Mouse (Mus musculus) kidney, postnatal 0 days (tissue): ENCODE data around the gene Ergic1. TPM values are rescaled to one million over a fixed set of nuclear protein-coding genes. Genes with fewer than 3 reads are reported as not detected.
A peak's percentile ranks its signal among the peaks of the same experiment; 100 is the strongest.

Experiments used
- ATAC-seq: fragments of 200-750 bp; cut with Nextera tagmentation; replicated peaks from 2 replicates; pipeline ENCODE4 v1.8.0; 2017; ENCODE audit warnings: low read depth, moderate number of reproducible peaks, moderate TSS enrichment, moderate library complexity; ENCODE audit not compliant: low FRiP score
- DNase-seq: peaks from one replicate; pipeline ENCODE4 v3.0.0-alpha.2; 2016; ENCODE audit warnings: low spot score
- H3K27ac ChIP-seq: fragments of 300-500 bp; sonication (generic); 2 replicates; pipeline ENCODE4 v1.5.1; 2014; ENCODE audit warnings: mild to moderate bottlenecking
- H3K27me3 ChIP-seq: fragments of 300-500 bp; sonication (generic); 2 replicates; pipeline ENCODE4 v1.6.1; 2014; ENCODE audit warnings: low read length, mixed read lengths; ENCODE audit not compliant: insufficient read depth
- H3K36me3 ChIP-seq: fragments of 300-500 bp; sonication (generic); 2 replicates; pipeline ENCODE4 v1.6.1; 2014; ENCODE audit warnings: low read length, mixed read lengths; ENCODE audit not compliant: insufficient read depth
- H3K4me1 ChIP-seq: fragments of 300-500 bp; sonication (generic); replicated peaks from 2 replicates; pipeline ENCODE4 v1.6.1; 2014; ENCODE audit warnings: antibody characterized with exemption, low read length, mixed read lengths; ENCODE audit not compliant: insufficient read depth
- H3K4me2 ChIP-seq: fragments of 300-500 bp; sonication (generic); 2 replicates; pipeline ENCODE4 v1.6.1; 2014; ENCODE audit warnings: mild to moderate bottlenecking, low read length, moderate library complexity, mixed read lengths
- H3K4me3 ChIP-seq: fragments of 300-500 bp; sonication (generic); replicated peaks from 2 replicates; pipeline ENCODE4 v1.5.1; 2014; ENCODE audit warnings: low read depth, low read length
- H3K9ac ChIP-seq: fragments of 300-500 bp; sonication (generic); 2 replicates; pipeline ENCODE4 v1.6.1; 2014; ENCODE audit warnings: low read depth, low read length
- H3K9me3 ChIP-seq: fragments of 300-500 bp; sonication (generic); replicated peaks from 2 replicates; pipeline ENCODE4 v1.6.1; 2016; ENCODE audit warnings: low read length, inconsistent platforms, mixed read lengths
- CTCF ChIP-seq: IDR thresholded peaks from 2 replicates; pipeline ENCODE4 v1.5.1; 2016; ENCODE audit warnings: antibody characterized with exemption, low read depth, mild to moderate bottlenecking, moderate library complexity
- WGBS: fragments of 180-500 bp; shearing (Covaris S2); extraction: QIAGEN DNeasy Blood & Tissue Kit; methylation state at CpG from one replicate; pipeline ENCODE4 v1.1.7; 2014; 5-methylcytosine and 5-hydroxymethylcytosine counted together
- polyA plus RNA-seq: library from polyadenylated mRNA; unstranded; fragments of >200 nt; fragmentation: Nextera tagmentation; extraction: Ambion mirVana; gene quantifications from 2 replicates; pipeline ENCODE4 v1.2.1, GENCODE M21; 2015

The Ergic1 gene
- polyA plus RNA-seq, 1 experiment from 2014 or later = 107 TPM

- no peak for ATAC-seq
- no peaks in the 10 kb centered on the region for H3K36me3 ChIP-seq
- TF ChIP-seq CTCF = no peak
- H3K4me3 ChIP-seq = no peak overlapping the region
- H3K9me3 ChIP-seq = no peaks in the 10 kb centered on the region
- 83% methylated on average over 3 of the region's 3 CpGs for WGBS
- H3K27me3 ChIP-seq = no peaks in the 10 kb centered on the region
- H3K4me2 ChIP-seq = no peak overlapping the region
- no peak for DNase-seq
- no peaks in the 10 kb centered on the region for H3K4me1 ChIP-seq
- H3K9ac ChIP-seq = no peak overlapping the region
- H3K27ac ChIP-seq = no peak overlapping the region
Measured at GRCm38 (mm10) chr17:26518306-26518705, 43.0 kb upstream of the Ergic1 start.

GRCm38 (mm10) chr17:26522711-26523110 is 38.6 kb upstream of the Ergic1 start:
- no peak overlapping the region for H3K4me3 ChIP-seq
- DNase-seq = no peak
- no peaks in the 10 kb centered on the region for H3K27me3 ChIP-seq
- H3K9ac ChIP-seq = no peak overlapping the region
- WGBS = 62% methylated on average over 4 of the region's 4 CpGs
- no peak for TF ChIP-seq CTCF
- H3K4me1 ChIP-seq = no peaks in the 10 kb centered on the region
- H3K36me3 ChIP-seq = no peaks in the 10 kb centered on the region
- H3K4me2 ChIP-seq = no peak overlapping the region
- no peaks in the 10 kb centered on the region for H3K9me3 ChIP-seq
- peak; percentile 86 for ATAC-seq
- H3K27ac ChIP-seq = no peak overlapping the region

GRCm38 (mm10) chr17:26524316-26524715 is 37.0 kb upstream of the Ergic1 start:
- H3K4me3 ChIP-seq = no peak overlapping the region
- H3K27me3 ChIP-seq = no peaks in the 10 kb centered on the region
- H3K4me2 ChIP-seq = no peak overlapping the region
- no peaks in the 10 kb centered on the region for H3K36me3 ChIP-seq
- no peaks in the 10 kb centered on the region for H3K4me1 ChIP-seq
- DNase-seq = no peak
- H3K27ac ChIP-seq = no peak overlapping the region
- H3K9ac ChIP-seq = no peak overlapping the region
- no peak for TF ChIP-seq CTCF
- no peak for ATAC-seq
- H3K9me3 ChIP-seq = no peaks in the 10 kb centered on the region

GRCm38 (mm10) chr17:26524801-26525200 is 36.5 kb upstream of the Ergic1 start:
- 87% methylated on average over 4 of the region's 4 CpGs for WGBS
- Histone ChIP-seq H3K36me3 (no peaks in the 10 kb centered on the region), H3K4me1 (peaks cover 4% of the 10 kb centered on the region; the same call in 1 of the 2 replicates), H3K9me3 (no peaks in the 10 kb centered on the region), H3K27me3 (no peaks in the 10 kb centered on the region), H3K27ac (no peak overlapping the region), H3K4me2 (no peak overlapping the region), H3K9ac (no peak overlapping the region), H3K4me3 (no peak overlapping the region)
- ATAC-seq = no peak
- TF ChIP-seq CTCF = no peak
- DNase-seq = no peak

- ATAC-seq = no peak
- Histone ChIP-seq H3K4me2 (no peak overlapping the region), H3K4me1 (peaks cover 9% of the 10 kb centered on the region; the same call in 1 of the 2 replicates), H3K4me3 (no peak overlapping the region), H3K9ac (no peak overlapping the region), H3K36me3 (no peaks in the 10 kb centered on the region), H3K27me3 (no peaks in the 10 kb centered on the region), H3K27ac (no peak overlapping the region), H3K9me3 (no peaks in the 10 kb centered on the region)
- no peak for DNase-seq
- 73% methylated on average over 7 of the region's 7 CpGs for WGBS
- no peak for TF ChIP-seq CTCF
Measured at GRCm38 (mm10) chr17:26525316-26525715, 36.0 kb upstream of the Ergic1 start.

- no peaks in the 10 kb centered on the region for H3K27me3 ChIP-seq
- no peak overlapping the region for H3K4me3 ChIP-seq
- WGBS = 84% methylated on average over 9 of the region's 9 CpGs
- no peak for TF ChIP-seq CTCF
- H3K9ac ChIP-seq = no peak overlapping the region
- no peak for DNase-seq
- H3K36me3 ChIP-seq = no peaks in the 10 kb centered on the region
- H3K4me1 ChIP-seq = peaks cover 12% of the 10 kb centered on the region; the same call in 1 of the 2 replicates
- ATAC-seq = no peak
- H3K9me3 ChIP-seq = no peaks in the 10 kb centered on the region
- no peak overlapping the region for H3K27ac ChIP-seq
- H3K4me2 ChIP-seq = no peak overlapping the region
Measured at GRCm38 (mm10) chr17:26527291-26527690, 34.0 kb upstream of the Ergic1 start.

GRCm38 (mm10) chr17:26528751-26529150 is 32.5 kb upstream of the Ergic1 start:
- Histone ChIP-seq H3K36me3 (no peaks in the 10 kb centered on the region), H3K9me3 (no peaks in the 10 kb centered on the region), H3K9ac (no peak overlapping the region), H3K4me2 (no peak overlapping the region), H3K4me1 (peaks cover 12% of the 10 kb centered on the region; the same call in 1 of the 2 replicates), H3K4me3 (no peak overlapping the region), H3K27me3 (no peaks in the 10 kb centered on the region), H3K27ac (no peak overlapping the region)
- no peak for DNase-seq
- TF ChIP-seq CTCF = no peak
- ATAC-seq = no peak
- 84% methylated on average over 6 of the region's 6 CpGs for WGBS
